Mouse (Mus musculus) midbrain, postnatal 0 days (tissue): ENCODE data around the gene Ackr4. TPM values are rescaled to one million over a fixed set of nuclear protein-coding genes. Genes with fewer than 3 reads are reported as not detected.

Experiments used
- ATAC-seq: fragments of 200-750 bp; cut with Nextera tagmentation; 2 replicates; pipeline ENCODE4 v1.8.0; 2017; ENCODE audit warnings: moderate number of reproducible peaks, mild to moderate bottlenecking, moderate TSS enrichment, moderate library complexity; ENCODE audit not compliant: low FRiP score
- DNase-seq: peaks from one replicate; pipeline ENCODE4 v3.0.0-alpha.2; 2015; ENCODE audit warnings: low spot score
- H3K27ac ChIP-seq: fragments of 300-500 bp; sonication (generic); 2 replicates; pipeline ENCODE4 v1.5.1; 2014; ENCODE audit warnings: low read depth, mild to moderate bottlenecking, low read length, mixed read lengths
- H3K27me3 ChIP-seq: fragments of 300-500 bp; sonication (generic); 2 replicates; pipeline ENCODE4 v1.6.1; 2014; ENCODE audit warnings: low read length, control low read depth, mixed read lengths; ENCODE audit not compliant: insufficient read depth
- H3K36me3 ChIP-seq: fragments of 300-500 bp; sonication (generic); 2 replicates; pipeline ENCODE4 v1.6.1; 2014; ENCODE audit warnings: low read length, control low read depth, mixed read lengths; ENCODE audit not compliant: insufficient read depth
- H3K4me1 ChIP-seq: fragments of 300-500 bp; sonication (generic); 2 replicates; pipeline ENCODE4 v1.6.1; 2014; ENCODE audit warnings: mild to moderate bottlenecking, control low read depth, antibody characterized with exemption, low read length, mixed read lengths; ENCODE audit not compliant: insufficient read depth
- H3K4me2 ChIP-seq: fragments of 300-500 bp; sonication (generic); 2 replicates; pipeline ENCODE4 v1.6.1; 2014; ENCODE audit warnings: low read depth, mild to moderate bottlenecking, low read length, mixed read lengths; ENCODE audit not compliant: poor library complexity, severe bottlenecking
- H3K4me3 ChIP-seq: fragments of 300-500 bp; sonication (generic); 2 replicates; pipeline ENCODE4 v1.5.1; 2014; ENCODE audit warnings: low read depth, mild to moderate bottlenecking, low read length, moderate library complexity
- H3K9ac ChIP-seq: fragments of 300-500 bp; sonication (generic); replicated peaks from 2 replicates; pipeline ENCODE4 v1.6.1; 2014; ENCODE audit warnings: mild to moderate bottlenecking, low read length, moderate library complexity, mixed read lengths; ENCODE audit not compliant: poor library complexity, severe bottlenecking
- H3K9me3 ChIP-seq: fragments of 300-500 bp; sonication (generic); 2 replicates; pipeline ENCODE4 v1.6.1; 2016; ENCODE audit warnings: low read length, control low read depth
- CTCF ChIP-seq: IDR thresholded peaks from 2 replicates; pipeline ENCODE4 v1.5.1; 2016; ENCODE audit warnings: antibody characterized with exemption, mild to moderate bottlenecking
- WGBS: fragments of 180-500 bp; shearing (Covaris S2); extraction: QIAGEN DNeasy Blood & Tissue Kit; methylation state at CpG from one replicate; pipeline ENCODE4 v1.1.7; 2014; 5-methylcytosine and 5-hydroxymethylcytosine counted together
- polyA plus RNA-seq: library from polyadenylated mRNA; unstranded; fragments of >200 nt; fragmentation: Nextera tagmentation; extraction: Ambion mirVana; gene quantifications from 2 replicates; pipeline ENCODE4 v1.2.1, GENCODE M21; 2015
- total RNA-seq: library from RNA; depleted of rRNA; stranded (reverse); fragments of >200 nt; gene quantifications from 2 replicates; pipeline ENCODE4 v1.2.3, GENCODE M21; 2014; rRNA removed

Gene Ackr4
- 0.38 and 0.47 TPM in 2 replicates for total RNA-seq
- polyA plus RNA-seq, result 0.58 and 0.86 TPM in 2 replicates

DNA sequence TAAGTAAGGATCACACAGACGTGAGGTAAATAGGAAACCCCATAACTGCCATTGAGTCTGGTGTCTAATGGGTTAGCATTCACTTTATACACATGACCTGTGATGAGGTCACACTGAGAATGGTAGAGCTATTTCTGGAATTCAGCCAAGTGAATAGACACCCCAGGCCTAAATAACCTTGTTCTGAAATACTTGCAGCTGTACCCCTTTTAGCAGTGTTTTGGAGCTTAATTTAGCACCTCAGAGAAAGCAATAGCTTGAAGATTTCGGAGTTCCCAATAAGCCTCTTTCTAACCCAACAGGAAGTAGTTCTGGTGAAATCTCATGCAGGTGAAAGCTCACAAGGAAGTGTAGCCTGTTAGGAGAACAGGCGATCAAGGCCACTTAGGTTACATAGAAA lies at the start of gene Ackr4:
TSS of gene Ackr4 (minus strand) at position 101 of the 400 bp plus-strand sequence.
- Histone ChIP-seq H3K36me3 (no peaks in the 10 kb centered on the region), H3K4me3 (no peak within 1 kb of the TSS), H3K4me2 (no peak within 1 kb of the TSS), H3K27ac (peak within 1 kb of the TSS; percentile 71), H3K4me1 (peaks cover 3% of the 10 kb centered on the region; the same call in 1 of the 2 replicates), H3K9me3 (no peaks in the 10 kb centered on the region), H3K9ac (no peak within 1 kb of the TSS), H3K27me3 (no peaks in the 10 kb centered on the region)
- no peak for TF ChIP-seq CTCF
- WGBS, result 65% methylated on average over 3 of the region's 3 CpGs
- ATAC-seq, result no peak
- DNase-seq, result no peak

- no peak for TF ChIP-seq CTCF
- ATAC-seq (no peak), DNase-seq (no peak)
- no peaks in the 10 kb centered on the region for H3K4me1 ChIP-seq
- H3K36me3 ChIP-seq, result peaks cover 65% of the 10 kb centered on the region
- H3K9ac ChIP-seq, result no peak overlapping the region
- no peaks in the 10 kb centered on the region for H3K9me3 ChIP-seq
- H3K27ac ChIP-seq, result no peak overlapping the region
- 94% methylated on average over 6 of the region's 6 CpGs for WGBS
- H3K27me3 ChIP-seq, result no peaks in the 10 kb centered on the region
- no peak overlapping the region for H3K4me2 ChIP-seq
- no peak overlapping the region for H3K4me3 ChIP-seq
These were observed 45.6 kb upstream of the Ackr4 start for GRCm38 (mm10) chr9:104172342-104172741.

GRCm38 (mm10) chr9:104171651-104172050 lies 44.9 kb upstream of the Ackr4 start:
- Histone ChIP-seq H3K27me3 (no peaks in the 10 kb centered on the region), H3K27ac (no peak overlapping the region), H3K9ac (no peak overlapping the region), H3K9me3 (no peaks in the 10 kb centered on the region), H3K4me1 (no peaks in the 10 kb centered on the region), H3K36me3 (peaks cover 62% of the 10 kb centered on the region), H3K4me2 (no peak overlapping the region), H3K4me3 (no peak overlapping the region)
- DNase-seq, result no peak
- WGBS, result 89% methylated on average over 6 of the region's 6 CpGs
- no peak for ATAC-seq
- TF ChIP-seq CTCF, result no peak

DNA sequence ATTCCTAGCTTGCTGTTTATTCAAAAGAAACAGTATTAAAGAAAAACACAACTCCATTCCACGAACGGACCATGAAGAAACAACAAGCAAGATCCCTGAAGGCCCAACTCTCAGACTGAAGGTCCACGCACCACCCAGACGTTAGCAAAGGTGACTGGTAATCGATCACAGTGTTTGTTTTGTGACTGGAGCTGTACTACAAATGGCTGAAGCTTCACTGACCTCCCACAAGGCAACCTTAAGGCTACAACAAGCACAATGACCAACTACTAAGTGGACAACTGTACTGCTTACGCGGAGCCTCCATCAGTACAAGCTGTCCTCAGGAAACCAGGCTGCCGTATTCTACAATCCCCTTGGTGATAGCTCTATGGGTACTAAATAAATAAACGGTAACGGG lies 43.3 kb upstream of the Ackr4 start:
- Histone ChIP-seq H3K9ac (no peak overlapping the region), H3K36me3 (peaks cover 56% of the 10 kb centered on the region), H3K27me3 (no peaks in the 10 kb centered on the region), H3K4me3 (no peak overlapping the region), H3K4me1 (no peaks in the 10 kb centered on the region), H3K9me3 (no peaks in the 10 kb centered on the region), H3K27ac (no peak overlapping the region), H3K4me2 (no peak overlapping the region)
- TF ChIP-seq CTCF, result no peak
- DNase-seq, result no peak
- WGBS, result 97% methylated on average over 10 of the region's 10 CpGs
- no peak for ATAC-seq

GRCm38 (mm10) chr9:104165926-104166325 lies 39.2 kb upstream of the Ackr4 start:
- TF ChIP-seq CTCF, result no peak
- no peak for DNase-seq
- Histone ChIP-seq H3K4me2 (no peak overlapping the region), H3K27me3 (no peaks in the 10 kb centered on the region), H3K27ac (no peak overlapping the region), H3K36me3 (peaks cover 60% of the 10 kb centered on the region), H3K9ac (no peak overlapping the region), H3K9me3 (no peaks in the 10 kb centered on the region), H3K4me3 (no peak overlapping the region), H3K4me1 (no peaks in the 10 kb centered on the region)
- no peak for ATAC-seq
- 95% methylated on average over 5 of the region's 5 CpGs for WGBS

- H3K9me3 ChIP-seq, result no peaks in the 10 kb centered on the region
- no peak overlapping the region for H3K27ac ChIP-seq
- no peak for DNase-seq
- H3K27me3 ChIP-seq, result no peaks in the 10 kb centered on the region
- no peak overlapping the region for H3K4me2 ChIP-seq
- no peak overlapping the region for H3K4me3 ChIP-seq
- ATAC-seq, result no peak
- WGBS, result 93% methylated on average over 5 of the region's 5 CpGs
- no peaks in the 10 kb centered on the region for H3K4me1 ChIP-seq
- peak; percentile 59 for TF ChIP-seq CTCF
- H3K36me3 ChIP-seq, result peaks cover 59% of the 10 kb centered on the region
- H3K9ac ChIP-seq, result no peak overlapping the region
These were observed 37.5 kb upstream of the Ackr4 start for GRCm38 (mm10) chr9:104164194-104164593.
